Mouse (Mus musculus) T-cell, adult 2 months (primary cell): ENCODE results near the gene Stx6.
A peak's percentile ranks its signal among the peaks of the same experiment; 100 is the strongest.

Experiments
- DNase-seq: peaks from one replicate; pipeline ENCODE4 v3.0.0; 2022; ENCODE audit warnings: low spot score

The Stx6 gene

DNA sequence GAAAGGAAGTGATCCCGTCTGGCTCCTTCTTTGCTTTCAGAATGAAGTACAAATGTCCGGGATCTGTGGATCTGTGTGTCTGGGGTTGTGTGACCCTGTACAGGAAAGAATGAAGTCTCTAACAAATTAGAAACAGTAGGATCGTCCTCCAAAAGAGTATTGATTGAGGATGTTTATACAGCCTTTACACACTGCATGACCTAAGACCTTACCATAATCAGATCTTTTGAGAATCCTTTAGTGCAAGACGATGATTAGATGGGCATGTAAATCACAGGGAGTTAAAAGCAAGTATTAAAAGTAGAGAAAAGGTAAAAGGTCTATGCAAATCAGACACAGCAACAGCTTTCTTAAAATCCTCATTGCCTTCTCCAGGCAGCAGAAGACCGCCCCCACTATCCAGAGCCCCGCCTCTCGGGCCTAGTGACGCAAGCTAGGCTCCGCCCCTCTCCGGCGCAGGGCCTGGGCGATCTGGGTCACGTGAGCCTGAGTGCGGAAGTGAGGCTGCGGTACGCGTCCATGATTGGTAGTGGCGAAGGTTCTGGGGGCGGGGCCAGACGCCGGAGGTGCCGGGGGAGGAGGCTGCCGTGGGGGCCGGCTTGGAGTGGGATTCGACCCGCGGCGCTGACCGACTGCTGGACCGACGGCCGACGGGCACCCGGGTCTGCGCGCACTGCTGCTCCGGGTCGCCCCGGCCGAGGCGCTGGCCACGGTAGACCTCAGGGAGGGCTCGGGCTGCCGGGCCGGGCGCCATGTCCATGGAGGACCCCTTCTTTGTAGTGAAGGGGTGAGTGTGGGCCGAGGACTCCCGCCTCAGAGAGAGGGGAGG, at the start of gene Stx6:
TSS of gene Stx6 (plus strand) at position 575 of the 829 bp plus-strand sequence.
- peak; percentile 98 for DNase-seq

DNA sequence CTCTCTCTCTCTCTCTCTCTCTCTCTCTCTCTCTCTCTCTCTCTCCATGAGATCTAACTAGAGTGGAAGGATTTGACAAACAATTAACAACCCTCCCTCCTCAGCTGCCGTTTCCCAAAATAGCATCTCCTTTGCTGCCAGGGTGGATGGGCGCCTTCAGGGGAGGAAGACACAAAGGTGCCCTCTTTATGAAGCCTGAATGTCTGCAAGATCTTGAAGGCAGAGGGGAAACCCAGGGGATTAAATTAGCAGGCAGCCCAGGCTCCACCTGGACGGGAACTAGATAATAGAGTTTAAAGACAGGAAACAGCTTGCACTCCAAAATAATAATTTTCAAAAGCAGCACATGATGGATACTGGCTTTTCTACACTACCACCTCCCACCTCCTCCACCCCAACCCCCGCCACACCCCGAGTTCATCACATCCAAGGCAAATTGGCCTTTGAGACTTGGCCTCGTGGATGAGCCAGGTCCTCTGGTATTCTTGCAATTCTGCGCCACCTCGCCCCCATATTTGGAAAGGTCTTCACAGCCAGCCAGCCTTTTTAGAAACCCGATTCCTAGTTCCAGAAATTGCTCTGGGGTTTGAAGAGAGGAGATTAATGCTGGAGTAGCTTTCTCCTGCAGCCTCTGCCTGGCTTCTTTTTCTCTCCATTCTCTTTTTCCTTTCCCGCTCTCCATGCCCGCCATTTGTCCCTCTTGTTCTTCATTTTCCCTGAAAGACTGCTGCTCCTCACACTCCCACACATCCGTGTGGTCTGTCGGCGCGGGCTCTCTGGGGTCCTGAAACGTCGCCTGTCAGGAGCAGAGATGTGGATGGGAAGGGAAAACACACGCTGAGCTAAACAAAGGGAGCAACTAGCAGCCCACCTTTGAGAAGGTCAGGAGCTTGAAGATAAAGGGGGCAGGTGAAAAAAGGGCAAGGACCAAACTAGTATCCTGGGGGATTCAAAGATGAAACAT, 48.8 kb upstream of the Stx6 start:
- no peak for DNase-seq

DNA sequence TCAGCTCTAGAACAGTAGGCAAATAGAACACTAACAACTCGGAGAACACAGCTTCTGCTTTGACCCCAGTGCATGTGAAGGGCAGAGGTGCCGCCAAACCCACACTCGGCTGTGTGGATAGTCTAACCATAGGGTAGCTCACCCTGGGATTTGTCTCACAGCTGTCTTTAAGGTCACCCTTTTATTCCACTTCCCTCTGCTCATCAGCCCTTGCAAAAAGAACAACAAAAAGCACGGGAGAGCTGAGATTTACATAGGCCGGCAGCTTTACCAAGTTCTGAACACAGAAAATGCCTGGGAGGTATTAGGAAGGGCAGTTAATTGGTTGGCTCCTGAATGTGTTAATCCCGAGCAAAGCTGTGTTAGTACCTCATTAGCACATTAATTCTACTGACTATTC, 47.0 kb upstream of the Stx6 start:
- DNase-seq = no peak

- DNase-seq = no peak
These were observed 46.4 kb upstream of the Stx6 start for GRCm38 (mm10) chr1:155112118-155112517.

- no peak for DNase-seq
These were observed 45.6 kb upstream of the Stx6 start for GRCm38 (mm10) chr1:155112875-155113274.

DNA sequence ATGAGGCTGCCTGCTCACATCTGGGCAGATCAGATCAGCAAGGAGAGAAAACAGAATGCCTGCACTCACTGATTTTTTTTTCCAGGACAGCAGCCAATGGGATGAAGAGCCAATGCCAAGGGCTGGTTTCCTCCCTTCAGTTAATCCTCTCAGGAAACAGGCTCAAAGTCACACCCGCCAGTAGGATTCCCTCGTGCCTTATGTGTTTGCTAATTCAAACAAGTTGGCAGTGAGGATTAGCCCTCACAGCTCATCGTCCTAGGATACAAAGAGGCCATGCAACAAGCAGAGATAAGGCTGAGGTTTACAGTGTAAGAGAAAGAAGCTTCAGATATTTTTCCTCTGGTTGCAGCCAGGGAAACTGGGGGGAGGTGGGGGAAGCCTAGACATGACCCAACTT, 44.6 kb upstream of the Stx6 start:
- no peak for DNase-seq

GRCm38 (mm10) chr1:155119719-155120118, 38.8 kb upstream of the Stx6 start:
- DNase-seq = no peak

DNA sequence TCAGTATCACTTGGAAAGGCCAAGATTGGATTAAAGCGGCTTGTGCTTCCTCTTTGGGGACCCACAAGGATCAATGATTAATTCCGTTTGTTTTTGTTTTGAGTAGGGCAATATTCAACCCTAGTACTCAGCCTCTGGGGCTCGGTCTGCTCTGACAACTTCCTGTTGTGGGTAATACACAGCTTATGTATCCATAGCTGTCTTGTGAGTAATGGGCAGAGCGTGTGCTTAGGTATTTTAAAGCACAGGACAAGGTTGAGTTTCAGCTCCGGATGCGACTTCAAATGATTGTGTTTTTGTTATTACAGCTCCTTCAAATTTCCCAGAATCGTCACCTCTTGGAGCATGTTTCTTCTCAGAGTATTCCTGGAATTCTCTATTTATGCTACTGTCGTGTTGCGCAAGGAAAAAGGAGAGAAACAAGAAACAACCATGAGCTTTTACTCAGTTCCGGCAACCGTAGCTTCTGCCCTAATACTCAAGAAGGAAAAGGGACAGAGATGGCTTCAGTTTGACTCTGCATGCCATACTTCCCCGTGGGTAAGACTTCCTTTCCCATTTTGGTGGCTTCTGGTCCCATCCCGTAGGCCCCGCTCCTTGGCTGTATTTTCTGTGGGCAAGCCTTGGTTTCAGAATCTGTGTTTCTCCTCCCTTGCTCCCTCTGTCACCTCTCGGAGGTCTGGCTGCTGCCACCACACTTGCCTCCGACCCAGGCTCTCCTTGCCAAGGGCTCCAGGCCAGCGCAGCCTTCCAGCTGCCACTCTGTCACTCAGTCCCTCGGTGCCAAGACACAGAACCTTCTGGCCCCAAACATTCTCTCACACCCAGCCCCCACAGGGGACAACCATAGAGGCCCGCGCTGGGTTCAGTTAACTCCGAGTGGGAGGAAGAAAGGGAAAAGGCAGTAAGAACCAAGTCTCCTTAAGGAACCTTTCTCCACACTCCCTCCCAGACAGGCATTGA, 36.3 kb upstream of the Stx6 start:
- DNase-seq = no peak

- DNase-seq = no peak
These were observed 34.1 kb upstream of the Stx6 start for GRCm38 (mm10) chr1:155124397-155124796.

- no peak for DNase-seq
These were observed 31.8 kb upstream of the Stx6 start for GRCm38 (mm10) chr1:155126716-155127115.

DNA sequence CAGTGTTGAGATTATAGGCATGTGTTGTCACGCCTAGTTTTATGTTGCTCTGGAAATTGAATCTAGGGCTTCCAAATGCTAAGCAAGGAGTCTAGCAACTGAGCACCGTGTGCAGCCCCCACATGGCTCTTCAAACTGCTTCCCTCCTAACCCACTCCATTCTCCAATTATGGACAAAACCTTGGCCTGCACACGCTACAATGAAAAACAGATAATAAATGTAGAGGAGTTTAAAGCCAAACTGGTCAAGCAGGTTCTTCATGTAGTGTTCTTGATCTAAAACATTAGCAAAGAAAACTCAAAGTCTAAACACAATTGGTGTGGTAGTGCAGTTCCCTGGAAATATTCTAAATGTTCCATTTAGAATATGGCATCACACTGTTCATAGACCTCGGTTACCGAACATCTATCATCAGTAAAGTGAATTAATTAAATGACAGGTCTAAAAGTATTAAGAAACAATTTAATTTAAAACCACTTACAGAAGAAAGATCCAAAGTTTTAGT, 31.0 kb upstream of the Stx6 start:
- DNase-seq = no peak

- no peak for DNase-seq
These were observed 23.6 kb upstream of the Stx6 start for GRCm38 (mm10) chr1:155134866-155135265.

DNA sequence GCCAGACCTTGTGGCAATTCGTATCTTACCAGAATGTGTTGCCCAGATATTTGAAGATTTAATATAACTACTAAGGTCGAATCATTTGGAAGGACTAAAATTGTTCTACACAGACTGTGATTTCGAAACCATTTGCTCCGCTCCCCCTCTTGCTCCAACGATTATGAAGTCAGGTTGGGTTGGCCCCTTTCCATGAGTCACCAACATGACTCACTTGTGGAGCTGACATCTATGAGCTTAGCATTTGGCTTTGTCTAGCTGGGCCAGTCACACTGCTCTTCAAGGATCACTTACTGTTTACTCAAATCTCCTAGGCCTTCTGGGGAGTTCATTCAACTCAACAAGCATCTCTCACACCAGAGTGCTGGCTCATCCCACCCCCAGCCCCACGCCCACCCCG, 19.7 kb upstream of the Stx6 start:
- no peak for DNase-seq

DNA sequence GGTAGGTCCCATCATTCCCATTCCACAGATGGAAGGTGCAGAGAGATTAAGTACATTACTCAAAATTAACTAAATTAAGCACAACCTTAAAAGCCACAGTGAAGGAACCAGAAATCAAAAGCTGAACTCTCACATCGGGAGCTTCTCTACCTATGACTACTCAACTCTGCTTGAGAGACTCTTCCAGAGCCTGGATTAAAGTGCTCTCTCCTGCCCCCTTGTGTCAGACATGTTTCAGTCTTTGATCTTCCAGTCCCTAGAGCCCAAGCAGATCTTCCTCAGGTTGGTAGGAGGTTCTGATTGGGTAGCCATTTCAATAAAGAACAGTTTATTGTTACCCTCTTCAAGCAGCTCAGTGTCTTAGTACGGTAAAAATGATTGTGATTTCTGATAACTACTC, 18.4 kb upstream of the Stx6 start:
- peak; percentile 84 for DNase-seq

DNA sequence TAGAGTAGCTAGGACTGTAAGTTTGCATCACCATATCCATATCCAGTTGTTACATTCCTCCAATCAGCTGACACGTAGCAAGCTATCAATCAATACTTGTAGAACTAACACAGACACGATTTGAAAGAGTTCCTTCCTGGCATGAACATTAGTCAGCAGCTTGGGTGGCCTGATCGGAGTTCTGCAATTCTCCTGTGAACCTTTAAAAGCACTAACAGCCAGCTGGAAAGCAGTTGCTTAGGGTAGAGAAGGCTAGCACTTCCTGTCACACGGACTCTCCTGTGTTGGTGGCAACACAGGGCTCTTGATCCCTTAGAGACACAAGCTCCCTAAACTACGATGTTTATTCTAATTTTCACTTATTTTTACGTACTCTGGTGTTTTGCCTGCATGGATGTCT, 12.9 kb upstream of the Stx6 start:
- peak; percentile 53 for DNase-seq

GRCm38 (mm10) chr1:155146572-155146980, 11.9 kb upstream of the Stx6 start, which contains the start of gene Mr1:
TSS of gene Mr1 (minus strand) at chr1:155146814.
- peak; percentile 66 for DNase-seq

DNA sequence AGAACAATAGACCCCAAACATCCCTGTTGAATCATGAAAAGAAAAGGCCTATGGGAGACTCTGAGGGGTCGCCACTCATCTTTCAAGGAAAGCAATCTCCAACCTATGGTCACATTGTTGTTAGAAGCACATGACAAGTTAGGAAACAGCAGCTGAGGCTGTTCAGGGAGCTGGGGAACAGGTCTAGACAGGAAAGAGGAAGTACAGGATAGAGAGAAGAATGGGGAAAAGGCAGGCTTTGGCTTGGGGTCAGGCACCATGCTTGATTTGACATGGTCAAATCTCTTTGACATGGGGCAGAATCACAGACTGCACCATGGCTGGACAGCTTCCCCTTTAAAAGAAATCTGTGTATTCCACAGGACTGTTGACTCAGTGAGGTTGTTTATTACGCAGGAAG, 11.3 kb upstream of the Stx6 start:
- DNase-seq = no peak

DNA sequence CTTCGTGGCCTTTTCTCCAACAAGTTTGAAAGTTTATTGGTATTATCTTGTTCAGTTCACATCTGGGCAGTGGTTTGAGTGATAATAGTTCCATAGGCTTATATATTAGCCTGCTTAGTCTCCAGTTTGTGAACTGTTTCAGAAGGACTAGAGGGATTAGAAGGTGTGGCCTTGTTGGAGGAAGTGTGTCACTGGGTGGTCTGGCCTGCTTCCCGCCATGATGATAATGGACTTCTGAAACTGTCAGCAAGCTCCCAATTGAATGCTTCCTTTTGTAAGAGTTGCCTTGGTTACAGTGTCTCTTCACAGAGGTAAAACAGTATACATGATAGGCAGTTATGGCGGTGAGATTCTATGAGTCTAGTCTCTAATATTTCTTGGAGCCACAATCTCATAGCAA, 9.1 kb upstream of the Stx6 start:
- no peak for DNase-seq

DNA sequence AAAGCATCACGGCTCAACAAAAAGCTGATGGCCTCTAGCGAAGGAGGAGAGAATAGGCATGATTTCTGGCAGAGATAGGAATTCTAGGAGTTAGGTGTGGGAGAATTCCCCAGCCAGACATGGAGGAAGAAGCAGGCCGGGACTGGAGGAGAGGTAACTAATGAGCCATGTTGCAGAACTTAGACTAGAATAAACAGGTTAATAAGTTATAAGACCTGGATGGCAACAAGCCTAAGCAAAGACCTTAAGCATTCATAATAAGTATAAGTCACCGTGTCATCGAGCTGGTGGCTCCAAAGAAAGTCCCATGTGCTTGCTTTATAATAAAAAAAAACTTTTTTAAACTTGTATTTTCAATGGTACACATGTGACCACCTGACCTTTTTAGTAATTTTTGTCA, 7.7 kb upstream of the Stx6 start:
- no peak for DNase-seq

DNA sequence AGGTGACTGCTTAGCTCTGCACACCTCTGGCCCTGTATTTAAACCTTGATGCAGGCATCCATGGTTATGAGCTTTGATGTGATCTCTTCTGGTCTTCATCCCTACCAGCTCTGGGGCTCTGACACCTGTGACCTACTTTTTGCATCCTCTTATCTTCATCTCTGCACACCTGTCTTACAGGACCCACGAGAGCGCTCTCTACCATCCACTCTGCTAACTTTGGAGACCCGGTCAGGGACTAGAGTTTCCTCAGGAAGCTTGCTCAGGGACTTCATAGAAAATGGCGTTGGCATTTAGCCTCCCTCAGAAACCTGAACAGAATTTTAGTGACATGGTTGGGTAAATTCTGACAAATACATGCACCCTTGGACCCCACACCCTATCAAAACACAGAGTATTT, 4.6 kb upstream of the Stx6 start:
- no peak for DNase-seq

DNA sequence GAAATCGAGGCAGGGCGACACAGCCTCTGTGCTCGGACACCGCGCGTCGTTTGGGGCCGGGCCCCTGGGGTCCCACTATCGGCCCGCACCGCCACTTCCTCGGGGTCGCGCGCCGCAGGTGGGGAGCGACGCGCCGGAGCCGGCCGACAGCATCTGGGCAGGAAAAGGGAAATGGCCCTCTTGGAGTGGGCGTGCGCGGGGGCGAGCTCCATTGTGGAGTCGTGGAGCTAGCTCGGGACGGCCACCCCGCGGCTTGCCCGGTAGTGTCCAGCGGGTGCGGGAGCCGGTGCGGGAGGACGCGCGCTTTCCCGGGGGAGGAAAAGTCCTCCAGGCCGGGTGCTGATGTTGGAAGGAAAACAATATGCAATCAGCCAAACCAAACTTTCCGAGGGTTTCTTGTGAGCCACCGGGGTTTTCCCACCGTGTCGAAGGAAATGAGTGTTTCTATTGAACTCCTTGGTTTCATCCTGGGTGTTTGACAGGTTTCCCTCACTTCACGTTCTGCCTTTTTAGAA, 512 bp downstream of the Stx6 start:
- peak; percentile 54 for DNase-seq
